Mouse (Mus musculus) small intestine, adult 2 months (tissue): ENCODE measurements at regions not wholly inside any gene's neighbourhood (a gene's known extent, or its start where the extent isn't known, plus 50 kb on each side); places are given as distances from the start of the nearest gene placed in this dataset.

ENCODE experiments used
- CTCF ChIP-seq: fragments of 200-500 bp; IDR thresholded peaks from 2 replicates; pipeline ENCODE4 v1.5.1; 2012; ENCODE audit warnings: low read depth, mild to moderate bottlenecking, control low read depth, inconsistent platforms, low read length, moderate library complexity, mixed read lengths; ENCODE audit not compliant: insufficient replicate concordance, insufficient read length; ENCODE audit errors: extremely low read depth
- POLR2A ChIP-seq: fragments of 200-500 bp; IDR thresholded peaks from 2 replicates; pipeline ENCODE4 v1.6.1; 2012; ENCODE audit warnings: low read depth, mild to moderate bottlenecking, control low read depth, inconsistent platforms, low read length, moderate library complexity

- TF ChIP-seq CTCF (no peak), POLR2A (no peak)
These were observed 104.9 kb upstream of the Arl4c start for GRCm38 (mm10) chr1:88806960-88807359.
